ENCODE assay signal across 9 mouse cellular contexts in genomic region chr16:8409197-8409596, GRCm38 (mm10). TPM values are rescaled to one million over a fixed set of nuclear protein-coding genes. Genes with fewer than 3 reads are reported as not detected.
DNase-seq lines count a peak whose midpoint lies in the region; ATAC-seq lines count a peak whose summit lies in the region.
"Had no signal": no experiment of that assay in that cellular context is flagged by ENCODE, and none has a peak within 500 bp of the region (broad histone marks: within the 10 kb centered on the region; RNA-seq: fewer than 3 reads in every experiment).

No protein-coding gene starts in this region.

- no peak overlapping the region for H3K4me3 ChIP-seq in heart, embryonic 14.5 days (ENCODE audit: control insufficient read depth in 1 of 2, insufficient read depth in 1 of 2, low read depth in 1 of 2, low read length in 2 of 2)
- H3K4me3 ChIP-seq: heart, adult 2 months had no signal

- H3K36me3 ChIP-seq in heart, embryonic 14.5 days (ENCODE audit: control insufficient read depth, insufficient read depth, low read length): no peaks in the 10 kb centered on the region

- no peaks in the 10 kb centered on the region for H3K9me3 ChIP-seq in heart, embryonic 14.5 days (ENCODE audit: control insufficient read depth, low read length)

- no peak for ATAC-seq in heart, embryonic 14.5 days (ENCODE audit: insufficient number of reproducible peaks, insufficient read depth, low FRiP score, low read depth)
- ATAC-seq in hematopoietic stem cell, adult 5-6 weeks (replicated peaks in 1 of 2; ENCODE audit: insufficient read depth in 1 of 2, low FRiP score in 2 of 2, low TSS enrichment in 1 of 2, low read depth in 1 of 2, poor library complexity in 2 of 2, severe bottlenecking in 2 of 2): peak; percentile 46 to 50; a peak in 3 of 4 replicates

- H3K27me3 ChIP-seq in heart, embryonic 14.5 days (ENCODE audit: control insufficient read depth, insufficient read depth, low read length): peaks cover 28% of the 10 kb centered on the region

- H3K9ac ChIP-seq in heart, embryonic 14.5 days (ENCODE audit: low read length): no peak overlapping the region

- no peak overlapping the region for H3K27ac ChIP-seq in heart, embryonic 14.5 days (replicated peaks in 1 of 2; ENCODE audit: control insufficient read depth in 1 of 2, insufficient read depth in 1 of 2, low read depth in 2 of 2, low read length in 2 of 2)
- H3K27ac ChIP-seq: heart, adult 2 months had no signal

- WGBS in heart, embryonic 14.5 days: 18% methylated on average over 10 of the region's 10 CpGs

- DNase-seq in heart, postnatal 14 days: no peak
- peak; percentile 85 for DNase-seq in ES-CJ7 (ENCODE audit: low read depth, low spot score)
- peak; percentile 56 for DNase-seq in naive thymus-derived CD4-positive, alpha-beta T cell, adult 2 months (ENCODE audit: low read depth)
- no peak for DNase-seq in adrenal gland, adult 2 months
- no peak for DNase-seq in layer of hippocampus, postnatal 14 days (ENCODE audit: low spot score in 2 of 2)
- no peak for DNase-seq in urinary bladder, postnatal 36 days (ENCODE audit: low spot score in 2 of 2)
- DNase-seq: heart, adult 2 months had no signal

- peak overlapping the region; percentile 37 for H3K4me2 ChIP-seq in heart, embryonic 14.5 days (ENCODE audit: low read length)

- H3K4me1 ChIP-seq in heart, embryonic 14.5 days (ENCODE audit: control insufficient read depth in 2 of 2, insufficient read depth in 2 of 2, low read length in 2 of 2): peaks cover 0 to 2% of the 10 kb centered on the region in 2 experiments; a peak in 1 of 4 replicates

- intact Hi-C loops in heart, postnatal 14 days (cut with DNase I): no loop called here

RNA-seq across cellular contexts. Expression of gene Tmem114, which starts 15.7 kb away (rescaled TPM):
- polyA plus RNA-seq in heart, embryonic 14.5 days (2014; fragmentation: Nextera tagmentation; extraction: Ambion mirVana): not detected in 2 replicates
- not detected for total RNA-seq in heart, postnatal 14 days (2021)
- 0.38 and 0.45 TPM in 2 replicates for total RNA-seq in hematopoietic stem cell, adult 5-6 weeks (2017)
- not detected for total RNA-seq in adrenal gland, adult 2 months (2021)
- 0.07 TPM in 1 of 2 replicates, not detected in the other for polyA plus RNA-seq in adrenal gland, adult 2 months (2012; rRNA removed)
- total RNA-seq in layer of hippocampus, postnatal 14 days (2021): 10 to 100 TPM; 11.4 to 12.0 TPM
- total RNA-seq: heart, adult 2 months had no signal
- polyA plus RNA-seq: heart, adult 2 months had no signal

Comparison
In these comparisons a context has a peak if more than half of its experiments do, and no peak if none do; other contexts are left out.
1. DNase-seq: peak in ES-CJ7 (single experiment) and naive thymus-derived CD4-positive, alpha-beta T cell, adult 2 months (single experiment); none in heart, postnatal 14 days (0 of 2), adrenal gland, adult 2 months (single experiment), layer of hippocampus, postnatal 14 days (0 of 2) and urinary bladder, postnatal 36 days (0 of 2).